Comparison of ENCODE assay signal across 26 mouse cellular contexts in the genomic region with DNA sequence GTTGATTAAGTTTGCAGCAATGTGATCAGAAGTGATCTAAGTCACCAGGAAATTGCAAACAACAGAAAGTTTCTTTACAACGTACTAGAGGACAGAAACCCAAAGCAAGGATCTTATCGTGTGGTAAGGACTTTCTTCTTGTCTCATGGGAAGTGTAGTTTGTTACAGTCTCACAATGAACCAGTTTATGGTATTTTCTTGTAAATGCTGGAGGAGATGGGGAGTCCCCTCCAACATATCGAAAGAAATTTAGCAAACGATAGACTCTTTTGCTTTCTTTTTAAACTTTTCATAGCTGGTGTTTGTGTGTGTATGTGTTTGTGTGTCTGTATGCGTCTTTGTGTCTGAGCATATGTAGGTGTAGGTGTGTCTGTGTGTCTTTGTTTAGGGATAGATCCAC.
"Had no signal": no experiment of that assay in that cellular context is flagged by ENCODE, and none has a peak within 500 bp of the region (broad histone marks: within the 10 kb centered on the region; RNA-seq: fewer than 3 reads in every experiment).

No protein-coding gene starts in this region.

- DNase-seq: gastrocnemius, adult 2 months; gastrocnemius, postnatal 10 days; gastrocnemius, postnatal 25 days; heart, adult 18-20 months; heart, postnatal 10 days; heart, postnatal 36 days; kidney, adult 11 months; kidney, adult 2 months; kidney, adult 9 months; kidney, postnatal 14 days; kidney, postnatal 36 days; layer of hippocampus, adult 9-11 months; layer of hippocampus, postnatal 36 days; left cerebral cortex, postnatal 4 days had no signal

- H3K9me3 ChIP-seq: heart, embryonic 10.5 days; heart, embryonic 12.5 days; hindbrain, embryonic 13.5 days; hindbrain, embryonic 15.5 days; kidney, embryonic 15.5 days; limb, embryonic 13.5 days; limb, embryonic 15.5 days; liver, embryonic 12.5 days had no signal

- H3K27ac ChIP-seq: gastrocnemius, adult 2 months; heart, embryonic 10.5 days; hindbrain, embryonic 13.5 days; hindbrain, embryonic 15.5 days; hindbrain, postnatal 0 days; kidney, embryonic 15.5 days; kidney, postnatal 0 days; limb, embryonic 13.5 days; limb, embryonic 15.5 days; liver, embryonic 12.5 days; liver, embryonic 14.5 days had no signal

- H3K4me2 ChIP-seq: heart, embryonic 12.5 days; hindbrain, embryonic 13.5 days; hindbrain, embryonic 15.5 days; kidney, embryonic 15.5 days; limb, embryonic 13.5 days; limb, embryonic 15.5 days; liver, embryonic 12.5 days had no signal

- H3K9ac ChIP-seq: heart, embryonic 12.5 days; hindbrain, embryonic 13.5 days; hindbrain, embryonic 15.5 days; kidney, embryonic 15.5 days; limb, embryonic 13.5 days; limb, embryonic 15.5 days; liver, embryonic 12.5 days; liver, embryonic 14.5 days had no signal

- ATAC-seq: hindbrain, postnatal 0 days; intestine, embryonic 16.5 days; liver, embryonic 12.5 days had no signal

- H3K36me3 ChIP-seq: heart, embryonic 10.5 days; heart, embryonic 12.5 days; hindbrain, embryonic 13.5 days; hindbrain, embryonic 15.5 days; kidney, embryonic 15.5 days; limb, embryonic 13.5 days; limb, embryonic 15.5 days; liver, embryonic 12.5 days had no signal

- H3K4me1 ChIP-seq: heart, embryonic 10.5 days; heart, embryonic 12.5 days; hindbrain, embryonic 13.5 days; hindbrain, embryonic 15.5 days; kidney, embryonic 15.5 days; limb, embryonic 13.5 days; limb, embryonic 15.5 days; liver, embryonic 12.5 days had no signal

- H3K4me3 ChIP-seq: gastrocnemius, adult 2 months; heart, embryonic 10.5 days; heart, embryonic 12.5 days; hindbrain, embryonic 13.5 days; hindbrain, embryonic 15.5 days; kidney, embryonic 15.5 days; limb, embryonic 13.5 days; limb, embryonic 15.5 days; liver, embryonic 12.5 days had no signal

- H3K27me3 ChIP-seq: heart, embryonic 12.5 days; hindbrain, embryonic 13.5 days; hindbrain, embryonic 15.5 days; kidney, embryonic 15.5 days; limb, embryonic 13.5 days; limb, embryonic 15.5 days; liver, embryonic 12.5 days had no signal
